Mouse (Mus musculus) MEL (cell line): ENCODE measurements around the gene Fam129a.

Experiments
- E2F4 ChIP-seq: IDR thresholded peaks from 2 replicates; pipeline ENCODE4 v1.6.1; 2011; ENCODE audit warnings: low read depth, low read length, improper control_type of control experiment, borderline replicate concordance
- NRF1 ChIP-seq: IDR thresholded peaks from 2 replicates; pipeline ENCODE4 v1.6.1; 2014; ENCODE audit warnings: low read depth, mild to moderate bottlenecking, inconsistent platforms, low read length, improper control_type of control experiment, moderate library complexity; ENCODE audit not compliant: poor library complexity, insufficient read depth, severe bottlenecking
- SIN3A ChIP-seq: IDR thresholded peaks from 2 replicates; pipeline ENCODE4 v1.6.1; 2012; ENCODE audit warnings: low read length, improper control_type of control experiment, inconsistent platforms
- ZKSCAN1 ChIP-seq: IDR thresholded peaks from 2 replicates; pipeline ENCODE4 v1.6.1; 2012; ENCODE audit warnings: low read depth, mild to moderate bottlenecking, inconsistent platforms, low read length, improper control_type of control experiment, moderate library complexity

DNA sequence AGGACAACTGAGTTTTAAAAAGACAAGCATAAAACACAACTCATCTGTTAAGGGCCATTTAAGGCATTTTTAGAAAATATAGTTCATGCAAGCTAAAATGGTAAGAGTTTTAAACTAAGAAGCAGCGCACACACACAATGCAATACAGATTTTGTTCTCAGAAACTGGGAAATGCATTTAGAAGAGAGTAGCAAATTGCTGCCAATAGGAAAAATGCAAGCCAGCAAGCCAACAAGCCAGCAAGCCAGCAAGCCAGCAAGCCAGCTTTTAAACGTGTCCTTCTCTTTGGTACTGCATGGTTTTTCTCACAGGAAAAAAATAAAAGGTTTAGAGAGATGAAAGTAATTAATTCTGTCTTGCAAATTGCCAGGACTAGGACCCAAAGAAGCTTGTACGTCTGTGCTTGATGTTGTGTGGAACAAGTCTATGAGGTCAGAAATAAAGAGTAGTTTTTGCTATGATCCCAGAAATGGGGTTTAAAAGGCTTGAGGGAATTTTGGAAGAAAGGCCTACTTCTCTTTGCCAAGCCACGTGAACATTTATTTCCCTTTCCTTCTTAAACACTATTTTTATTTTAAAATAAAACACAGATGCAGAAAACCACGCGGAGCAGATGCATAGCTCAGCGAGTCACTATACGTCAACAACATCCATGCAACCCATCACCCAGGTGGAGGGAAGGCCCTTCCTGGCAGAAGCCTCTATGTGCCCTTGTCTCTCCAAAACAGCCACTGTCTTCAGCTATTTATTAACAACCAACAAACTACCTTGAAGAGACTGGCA is 9.4 kb downstream of the Fam129a start:
- TF ChIP-seq NRF1, result no peak
- TF ChIP-seq E2F4, result no peak
- no peak for TF ChIP-seq ZKSCAN1
- TF ChIP-seq SIN3A, result no peak
